Mouse (Mus musculus): ENCODE measurements around the gene Izumo2. TPM values are rescaled to one million over a fixed set of nuclear protein-coding genes. Genes with fewer than 3 reads are reported as not detected.

Izumo2 gene
- not detected in 2 replicates for polyA plus RNA-seq (2015; fragmentation: Nextera tagmentation; extraction: Ambion mirVana)

GRCm38 (mm10) chr7:44708574-44708973 lies at the start of gene Izumo2:
TSS of gene Izumo2 (plus strand) at chr7:44708742.
- 68% methylated on average over 14 of the region's 14 CpGs for WGBS
- Histone ChIP-seq H3K4me2 (replicated peaks) (no peak within 1 kb of the TSS), H3K27ac (replicated peaks) (no peak within 1 kb of the TSS), H3K36me3 (no peaks in the 10 kb centered on the region), H3K27me3 (no peaks in the 10 kb centered on the region), H3K4me3 (replicated peaks) (no peak within 1 kb of the TSS), H3K9ac (no peak within 1 kb of the TSS), H3K4me1 (no peaks in the 10 kb centered on the region), H3K9me3 (replicated peaks) (no peaks in the 10 kb centered on the region)
- ATAC-seq (ENCODE audit: insufficient number of reproducible peaks, low FRiP score, low TSS enrichment, low read depth), result no peak

DNA sequence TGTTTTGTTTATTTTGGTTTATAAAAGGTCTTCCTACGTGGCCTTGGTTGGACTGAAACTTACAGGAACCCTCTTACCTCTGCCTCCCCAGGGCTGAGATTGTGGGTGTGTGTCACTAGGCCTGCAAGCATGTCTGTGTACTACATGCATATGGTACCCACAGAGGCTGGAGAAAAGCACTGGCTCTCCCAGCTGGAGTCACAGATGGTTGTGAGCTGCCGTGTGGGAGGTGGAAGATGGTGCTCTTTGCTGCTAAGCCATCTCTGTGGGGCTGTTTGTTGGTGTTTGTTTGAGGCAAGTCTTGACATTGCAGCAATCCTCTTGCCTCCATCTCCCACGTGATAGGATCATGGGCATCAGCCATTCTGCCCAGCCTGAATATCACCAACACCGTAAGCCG lies 47.3 kb upstream of the Izumo2 start:
- no peaks in the 10 kb centered on the region for H3K27me3 ChIP-seq
- H3K9ac ChIP-seq, result no peak overlapping the region
- 0 out of 2 replicates have a peak, but pooled peaks cover 9% of the 10 kb centered on the region for H3K4me1 ChIP-seq
- 67% methylated on average over 5 of the region's 5 CpGs for WGBS
- H3K9me3 ChIP-seq (replicated peaks), result no peaks in the 10 kb centered on the region
- H3K36me3 ChIP-seq, result no peaks in the 10 kb centered on the region
- no peak for ATAC-seq (ENCODE audit: insufficient number of reproducible peaks, low FRiP score, low TSS enrichment, low read depth)
- no peak overlapping the region for H3K4me2 ChIP-seq (replicated peaks)
- no peak overlapping the region for H3K27ac ChIP-seq (replicated peaks)
- no peak overlapping the region for H3K4me3 ChIP-seq (replicated peaks)

- Histone ChIP-seq H3K27me3 (no peaks in the 10 kb centered on the region), H3K36me3 (no peaks in the 10 kb centered on the region), H3K4me2 (replicated peaks) (0 out of 2 replicates have a peak overlapping the region, but pooled peaks have one; percentile 6), H3K27ac (replicated peaks) (peak overlapping the region; percentile 84), H3K9me3 (replicated peaks) (no peaks in the 10 kb centered on the region), H3K4me3 (replicated peaks) (no peak overlapping the region), H3K9ac (no peak overlapping the region), H3K4me1 (0 out of 2 replicates have a peak, but pooled peaks cover 9% of the 10 kb centered on the region)
- 13% methylated on average over 8 of the region's 8 CpGs for WGBS
- ATAC-seq (ENCODE audit: insufficient number of reproducible peaks, low FRiP score, low TSS enrichment, low read depth), result peak; percentile 83
Measured at GRCm38 (mm10) chr7:44662168-44662567, 46.4 kb upstream of the Izumo2 start.

DNA sequence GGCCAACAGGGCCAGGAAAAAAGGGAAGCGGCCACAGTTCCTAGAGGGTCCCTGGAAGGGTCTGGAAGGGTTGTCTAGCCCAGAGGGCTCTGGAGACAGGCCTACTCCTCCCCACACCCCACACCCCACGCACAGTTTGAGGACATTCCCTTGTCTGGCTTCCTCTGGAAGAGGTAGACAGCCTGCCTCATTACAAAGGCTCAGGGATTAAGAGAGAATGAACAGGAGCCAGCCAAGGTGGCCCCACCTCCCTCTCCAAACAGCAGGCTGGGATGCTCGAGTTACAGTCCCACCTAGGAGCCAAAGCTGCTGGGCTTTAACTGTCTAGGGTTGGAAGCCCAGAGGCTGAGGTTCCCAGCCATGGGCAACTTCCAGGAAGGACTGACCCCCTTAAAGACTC lies 46.0 kb upstream of the Izumo2 start:
- no peak overlapping the region for H3K9ac ChIP-seq
- no peaks in the 10 kb centered on the region for H3K36me3 ChIP-seq
- peak; percentile 58; the same call in 1 of the 2 replicates for ATAC-seq (ENCODE audit: insufficient number of reproducible peaks, low FRiP score, low TSS enrichment, low read depth)
- 0 out of 2 replicates have a peak, but pooled peaks cover 9% of the 10 kb centered on the region for H3K4me1 ChIP-seq
- 7% methylated on average over 3 of the region's 3 CpGs for WGBS
- H3K9me3 ChIP-seq (replicated peaks), result no peaks in the 10 kb centered on the region
- H3K27me3 ChIP-seq, result no peaks in the 10 kb centered on the region
- 0 out of 2 replicates have a peak overlapping the region, but pooled peaks have one; percentile 6 for H3K4me2 ChIP-seq (replicated peaks)
- peak overlapping the region; percentile 84 for H3K27ac ChIP-seq (replicated peaks)
- no peak overlapping the region for H3K4me3 ChIP-seq (replicated peaks)

- Histone ChIP-seq H3K4me3 (replicated peaks) (no peak overlapping the region), H3K27me3 (peaks cover 2% of the 10 kb centered on the region; the same call in 1 of the 2 replicates), H3K9me3 (replicated peaks) (no peaks in the 10 kb centered on the region), H3K4me1 (0 out of 2 replicates have a peak, but pooled peaks cover 9% of the 10 kb centered on the region), H3K27ac (replicated peaks) (0 out of 2 replicates have a peak overlapping the region, but pooled peaks have one; percentile 84), H3K9ac (no peak overlapping the region), H3K4me2 (replicated peaks) (no peak overlapping the region), H3K36me3 (no peaks in the 10 kb centered on the region)
- no peak for ATAC-seq (ENCODE audit: insufficient number of reproducible peaks, low FRiP score, low TSS enrichment, low read depth)
- 70% methylated on average over 5 of the region's 5 CpGs for WGBS
Measured at GRCm38 (mm10) chr7:44663546-44663945, 45.0 kb upstream of the Izumo2 start.

DNA sequence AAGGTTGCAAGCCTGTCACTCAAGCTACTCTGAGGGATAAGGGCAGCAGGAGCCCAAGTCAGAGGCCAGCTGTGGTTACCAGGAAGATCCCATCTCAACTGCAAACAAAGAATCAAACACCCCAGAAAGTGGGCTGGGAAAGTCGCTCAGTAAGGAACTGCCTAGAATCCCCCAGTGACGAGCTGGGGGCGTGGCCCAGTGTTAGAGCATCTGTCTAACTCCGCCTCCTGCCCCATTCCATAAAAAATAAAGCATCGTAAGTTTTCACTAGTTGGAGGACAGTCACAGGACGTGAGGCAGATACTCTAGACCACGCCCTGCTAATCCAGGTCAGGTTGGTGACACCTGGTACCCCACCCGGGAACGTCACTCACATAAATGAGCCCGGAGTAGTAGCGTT lies 43.8 kb upstream of the Izumo2 start:
- no peak overlapping the region for H3K27ac ChIP-seq (replicated peaks)
- ATAC-seq (ENCODE audit: insufficient number of reproducible peaks, low FRiP score, low TSS enrichment, low read depth), result no peak
- 34% methylated on average over 11 of the region's 11 CpGs for WGBS

DNA sequence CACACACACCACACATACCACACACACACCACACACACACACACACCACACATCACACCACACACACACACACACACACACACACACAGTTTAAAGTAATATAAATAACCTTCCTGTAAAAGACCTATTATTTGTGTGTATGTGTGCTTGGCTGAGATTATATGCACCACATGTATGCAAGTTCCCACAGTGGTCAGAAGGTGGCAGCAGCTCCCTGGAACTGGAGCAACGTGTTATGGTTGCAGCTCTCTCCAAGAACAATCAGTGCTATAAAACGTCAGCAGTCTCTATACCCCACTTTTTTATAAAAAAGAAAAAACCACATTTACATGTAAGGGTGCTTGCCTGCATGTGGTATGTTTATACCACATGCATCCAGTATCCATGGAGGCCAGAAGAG lies 42.1 kb upstream of the Izumo2 start:
- Histone ChIP-seq H3K27ac (replicated peaks) (no peak overlapping the region), H3K27me3 (peaks cover 24% of the 10 kb centered on the region)

More for the DNA sequence above, 43.8 kb upstream of the Izumo2 start:
- Histone ChIP-seq H3K4me2 (replicated peaks) (no peak overlapping the region), H3K4me3 (replicated peaks) (no peak overlapping the region), H3K4me1 (0 out of 2 replicates have a peak, but pooled peaks cover 9% of the 10 kb centered on the region), H3K27me3 (peaks cover 10% of the 10 kb centered on the region; the same call in 1 of the 2 replicates), H3K36me3 (no peaks in the 10 kb centered on the region), H3K9ac (no peak overlapping the region), H3K9me3 (replicated peaks) (no peaks in the 10 kb centered on the region)

DNA sequence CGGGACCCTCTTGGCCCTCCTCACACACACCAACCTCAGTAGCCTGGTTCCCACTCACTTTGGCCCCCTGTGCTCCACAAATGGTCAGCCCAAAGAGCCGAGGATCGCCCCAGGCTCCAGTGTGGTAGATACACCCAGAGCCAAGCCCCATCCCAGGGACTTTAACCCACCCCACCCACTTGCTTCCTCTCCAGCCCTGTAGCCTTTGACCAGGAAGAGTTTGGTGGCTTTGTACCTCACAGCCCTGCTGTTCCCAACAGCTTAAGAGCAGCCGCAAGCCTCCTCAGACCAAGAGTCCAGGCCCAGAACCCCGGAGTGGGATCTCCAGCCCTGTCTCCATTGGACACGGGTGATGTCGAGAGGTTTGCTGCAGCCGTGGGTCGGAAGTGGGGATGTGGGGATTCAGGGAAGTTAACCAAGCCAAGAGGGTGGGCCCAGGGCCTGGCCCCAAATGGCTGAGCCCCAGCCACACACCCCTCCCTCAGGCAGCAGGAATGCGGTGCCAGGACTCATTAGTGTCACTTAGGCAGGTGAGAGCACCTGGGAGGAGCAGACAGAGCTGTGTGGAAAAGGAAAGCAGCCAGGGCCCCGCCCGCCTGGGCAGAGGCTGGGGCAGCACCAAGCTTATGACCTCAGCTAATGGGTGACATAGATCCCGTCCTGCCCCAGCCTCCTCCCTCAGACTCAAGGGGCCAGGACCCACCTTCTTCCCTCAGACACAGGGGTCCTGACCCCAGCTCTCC lies 40.4 kb upstream of the Izumo2 start:
- H3K27me3 ChIP-seq, result peaks cover 24% of the 10 kb centered on the region
- H3K9me3 ChIP-seq (replicated peaks), result no peaks in the 10 kb centered on the region
- H3K4me1 ChIP-seq, result peaks cover 10% of the 10 kb centered on the region
- WGBS, result 53% methylated on average over 13 of the region's 13 CpGs
- H3K36me3 ChIP-seq, result no peaks in the 10 kb centered on the region
- H3K27ac ChIP-seq (replicated peaks), result no peak overlapping the region
- no peak overlapping the region for H3K9ac ChIP-seq
- ATAC-seq (ENCODE audit: insufficient number of reproducible peaks, low FRiP score, low TSS enrichment, low read depth), result peak; percentile 35
- 0 out of 2 replicates have a peak overlapping the region, but pooled peaks have one; percentile 1 for H3K4me2 ChIP-seq (replicated peaks)
- 0 out of 2 replicates have a peak overlapping the region, but pooled peaks have one; percentile 16 for H3K4me3 ChIP-seq (replicated peaks)

More for the DNA sequence above, 42.1 kb upstream of the Izumo2 start:
- Histone ChIP-seq H3K36me3 (no peaks in the 10 kb centered on the region), H3K4me3 (replicated peaks) (no peak overlapping the region), H3K9me3 (replicated peaks) (no peaks in the 10 kb centered on the region), H3K9ac (no peak overlapping the region), H3K4me2 (replicated peaks) (no peak overlapping the region), H3K4me1 (peaks cover 18% of the 10 kb centered on the region)
- WGBS, result 80% methylated on average over 2 of the region's 2 CpGs
- no peak for ATAC-seq (ENCODE audit: insufficient number of reproducible peaks, low FRiP score, low TSS enrichment, low read depth)

- ATAC-seq (ENCODE audit: insufficient number of reproducible peaks, low FRiP score, low TSS enrichment, low read depth), result no peak
- WGBS, result 14% methylated on average over 21 of the region's 21 CpGs
- H3K4me2 ChIP-seq (replicated peaks), result peak overlapping the region; percentile 25
- peak overlapping the region; percentile 16; the same call in 1 of the 2 replicates for H3K4me3 ChIP-seq (replicated peaks)
- H3K9ac ChIP-seq, result no peak overlapping the region
- peak overlapping the region; percentile 51; the same call in 1 of the 2 replicates for H3K27ac ChIP-seq (replicated peaks)
- H3K9me3 ChIP-seq (replicated peaks), result no peaks in the 10 kb centered on the region
- H3K36me3 ChIP-seq, result no peaks in the 10 kb centered on the region
- peaks cover 24% of the 10 kb centered on the region for H3K27me3 ChIP-seq
- H3K4me1 ChIP-seq, result peaks cover 10% of the 10 kb centered on the region
Measured at GRCm38 (mm10) chr7:44669103-44669502, 39.4 kb upstream of the Izumo2 start.

DNA sequence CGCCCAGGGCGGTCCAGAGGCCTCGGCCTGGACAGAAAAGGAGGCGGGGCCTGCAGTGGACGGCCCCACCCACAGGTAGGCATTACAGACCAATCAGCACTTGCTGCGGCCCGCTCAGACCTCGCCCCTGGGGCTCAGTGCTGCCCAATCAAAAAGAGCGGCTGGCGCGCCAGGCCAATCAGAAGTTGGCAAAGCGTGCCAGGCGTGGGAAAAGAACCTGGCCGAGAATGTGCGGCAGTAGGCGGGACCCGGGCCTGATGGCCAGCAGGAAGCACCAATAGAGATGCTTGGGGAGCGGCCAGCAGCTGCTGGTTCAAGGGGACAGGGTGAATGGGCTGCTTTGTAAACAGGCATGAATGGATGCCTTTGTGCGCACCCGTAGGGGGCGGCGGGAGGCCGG lies 37.7 kb upstream of the Izumo2 start, which contains the start of gene Myh14:
Gene Myh14 (minus strand): TSS at position 41 of the 400 bp plus-strand sequence.
- no peak within 1 kb of the TSS for H3K9ac ChIP-seq
- H3K27me3 ChIP-seq, result peaks cover 24% of the 10 kb centered on the region
- H3K4me3 ChIP-seq (replicated peaks), result peak within 1 kb of the TSS; percentile 30
- H3K36me3 ChIP-seq, result no peaks in the 10 kb centered on the region
- H3K4me1 ChIP-seq, result peaks cover 10% of the 10 kb centered on the region
- no peaks in the 10 kb centered on the region for H3K9me3 ChIP-seq (replicated peaks)
- peak within 1 kb of the TSS; percentile 42 for H3K4me2 ChIP-seq (replicated peaks)
- no peak within 1 kb of the TSS for H3K27ac ChIP-seq (replicated peaks)
- WGBS, result under 1% methylated on average over 23 of the region's 23 CpGs
- peak; percentile 83 for ATAC-seq (ENCODE audit: insufficient number of reproducible peaks, low FRiP score, low TSS enrichment, low read depth)

DNA sequence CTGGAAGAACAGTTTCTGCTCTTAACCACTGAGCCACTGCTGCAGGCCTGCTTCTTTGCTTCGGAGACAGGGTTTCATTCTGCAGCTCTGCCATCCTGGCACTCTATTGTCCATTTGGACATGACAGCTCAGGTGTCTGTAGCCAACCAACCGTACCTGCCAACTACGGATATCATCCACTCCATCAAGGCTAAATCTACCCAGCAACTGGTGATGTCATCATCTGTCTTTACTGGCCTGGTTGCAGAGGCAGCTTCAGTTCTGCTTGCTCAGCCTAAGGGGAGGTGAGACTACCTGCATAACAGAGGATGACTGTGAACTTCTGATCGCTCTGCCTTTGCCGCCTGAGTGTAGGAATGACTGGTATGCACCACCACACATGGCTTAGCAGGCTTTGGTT lies 36.3 kb upstream of the Izumo2 start:
- Histone ChIP-seq H3K9me3 (replicated peaks) (no peaks in the 10 kb centered on the region), H3K4me3 (replicated peaks) (no peak overlapping the region), H3K27ac (replicated peaks) (no peak overlapping the region), H3K36me3 (no peaks in the 10 kb centered on the region), H3K4me2 (replicated peaks) (no peak overlapping the region), H3K4me1 (peaks cover 10% of the 10 kb centered on the region), H3K9ac (no peak overlapping the region), H3K27me3 (peaks cover 24% of the 10 kb centered on the region)
- no peak for ATAC-seq (ENCODE audit: insufficient number of reproducible peaks, low FRiP score, low TSS enrichment, low read depth)
- 62% methylated on average over 5 of the region's 5 CpGs for WGBS
